Mouse (Mus musculus): ENCODE results near the gene Rps6ka5.

- TF ChIP-seq POLR2A (IDR thresholded peaks at IDR 0.05; ENCODE audit: extremely low read depth, insufficient read depth, low read length) (no peak), CTCF (IDR thresholded peaks at IDR 0.05; ENCODE audit: low read depth, low read length) (no peak)
These were observed 209.4 kb downstream of the Rps6ka5 start for GRCm38 (mm10) chr12:100517371-100517770.

Data from liver, adult 2 months (tissue).